ENCODE assay signal across 9 mouse cellular contexts in genomic region chr13:23556906-23557305, GRCm38 (mm10). TPM values are rescaled to one million over a fixed set of nuclear protein-coding genes. Genes with fewer than 3 reads are reported as not detected.
DNase-seq lines count a peak whose midpoint lies in the region; ATAC-seq and TF ChIP-seq lines count a peak whose summit lies in the region.
"Had no signal": no experiment of that assay in that cellular context is flagged by ENCODE, and none has a peak within 500 bp of the region (broad histone marks: within the 10 kb centered on the region; RNA-seq: fewer than 3 reads in every experiment).

No protein-coding gene starts in this region.

- no peaks in the 10 kb centered on the region for H3K9me3 ChIP-seq in heart, postnatal 0 days (replicated peaks; ENCODE audit: control insufficient read depth, low read length)
- H3K9me3 ChIP-seq in MEL (replicated peaks; ENCODE audit: insufficient read depth, low read length): no peaks in the 10 kb centered on the region
- H3K9me3 ChIP-seq in hindbrain, embryonic 12.5 days (replicated peaks): no peaks in the 10 kb centered on the region

- H3K27me3 ChIP-seq in heart, postnatal 0 days (ENCODE audit: control insufficient read depth, insufficient read depth, low read length): no peaks in the 10 kb centered on the region
- H3K27me3 ChIP-seq in MEL (ENCODE audit: control insufficient read depth in 1 of 2, insufficient read depth in 2 of 2, low read length in 2 of 2): no peaks in the 10 kb centered on the region
- no peaks in the 10 kb centered on the region for H3K27me3 ChIP-seq in hindbrain, embryonic 12.5 days

- TF ChIP-seq EP300 in heart, postnatal 0 days (IDR thresholded peaks at IDR 0.05; ENCODE audit: low read depth): no peak
- TF ChIP-seq EP300 in MEL (IDR thresholded peaks at IDR 0.05; ENCODE audit: low read depth in 1 of 2, low read length in 2 of 2): no peak

- no peak overlapping the region for H3K9ac ChIP-seq in heart, postnatal 0 days (replicated peaks; ENCODE audit: low read depth, low read length)
- H3K9ac ChIP-seq in MEL (ENCODE audit: control insufficient read depth, low read depth, low read length, poor library complexity, severe bottlenecking): peak overlapping the region; percentile 68
- no peak overlapping the region for H3K9ac ChIP-seq in hindbrain, embryonic 12.5 days

- no peak overlapping the region for H3K4me3 ChIP-seq in heart, postnatal 0 days (ENCODE audit: low read depth, low read length)
- H3K4me3 ChIP-seq in MEL (ENCODE audit: control insufficient read depth in 1 of 2, insufficient read depth in 1 of 2, low read depth in 2 of 2, low read length in 2 of 2) (peak overlapping the region; percentile 35 to 47), macrophage (ENCODE audit: inconsistent target) (peak overlapping the region; percentile 49; the same call in 1 of the 2 replicates)
- H3K4me3 ChIP-seq in hindbrain, embryonic 12.5 days: no peak overlapping the region

- H3K4me2 ChIP-seq in heart, postnatal 0 days (ENCODE audit: low read depth, low read length): no peak overlapping the region
- H3K4me2 ChIP-seq in hindbrain, embryonic 12.5 days (replicated peaks): peak overlapping the region; percentile 98

- no peak for TF ChIP-seq POLR2A in MEL (IDR thresholded peaks at IDR 0.05; ENCODE audit: control insufficient read depth in 1 of 2, insufficient read depth in 1 of 2, low read depth in 1 of 2, low read length in 2 of 2, poor library complexity in 1 of 2)

- TF ChIP-seq CTCF in heart, postnatal 0 days (IDR thresholded peaks at IDR 0.05; ENCODE audit: low read depth): no peak
- TF ChIP-seq CTCF in MEL (IDR thresholded peaks at IDR 0.05 in 2 of 3, conservative IDR thresholded peaks at IDR 0.05 in 1 of 3; ENCODE audit: control insufficient read depth in 1 of 3, insufficient read depth in 1 of 3, low read depth in 2 of 3, low read length in 3 of 3, poor library complexity in 1 of 3, severe bottlenecking in 1 of 3): no peak

- DNase-seq in heart, postnatal 0 days (ENCODE audit: low spot score): no peak
- no peak for DNase-seq in heart, postnatal 14 days
- DNase-seq in MEL (ENCODE audit: low read depth, low spot score): peak; percentile 60
- DNase-seq in gastrocnemius, postnatal 14 days: no peak
- no peak for DNase-seq in spleen, postnatal 14 days (ENCODE audit: low spot score in 2 of 2)
- no peak for DNase-seq in gastrocnemius, postnatal 10 days
- DNase-seq: gastrocnemius, postnatal 36 days had no signal

- H3K79me2 ChIP-seq in MEL (ENCODE audit: control insufficient read depth, insufficient read depth, low read length, poor library complexity) (peaks cover 3% of the 10 kb centered on the region; the same call in 1 of the 2 replicates), macrophage (ENCODE audit: inconsistent target) (no peaks in the 10 kb centered on the region)

- WGBS in heart, postnatal 0 days: 76% methylated on average over 3 of the region's 3 CpGs
- 75% methylated on average over 3 of the region's 3 CpGs for WGBS in hindbrain, embryonic 12.5 days
- WGBS in macrophage (ENCODE audit: missing documents): 71% methylated on average over 3 of the region's 3 CpGs

- H3K36me3 ChIP-seq in heart, postnatal 0 days (replicated peaks; ENCODE audit: control insufficient read depth, insufficient read depth, low read length): no peaks in the 10 kb centered on the region
- H3K36me3 ChIP-seq in MEL (ENCODE audit: control insufficient read depth in 1 of 2, insufficient read depth in 2 of 2, low read length in 2 of 2) (peaks cover 0 to 33% of the 10 kb centered on the region in 2 experiments; a peak in 2 of 4 replicates), macrophage (ENCODE audit: inconsistent target) (no peaks in the 10 kb centered on the region)
- H3K36me3 ChIP-seq in hindbrain, embryonic 12.5 days: no peaks in the 10 kb centered on the region

- intact Hi-C loops in heart, postnatal 14 days (cut with DNase I): no loop called here
- intact Hi-C loops in gastrocnemius, postnatal 14 days (cut with DNase I; ENCODE audit: low total_unique reads): no loop called here

- no peak for ATAC-seq in heart, postnatal 0 days (ENCODE audit: insufficient read depth, low read depth)
- no peak for ATAC-seq in hindbrain, embryonic 12.5 days (ENCODE audit: low FRiP score)

- H3K4me1 ChIP-seq in heart, postnatal 0 days (ENCODE audit: control insufficient read depth, insufficient read depth): 0 out of 2 replicates have a peak, but pooled peaks cover 5% of the 10 kb centered on the region
- peaks cover 0 to 7% of the 10 kb centered on the region in 2 experiments; a peak in 1 of 4 replicates for H3K4me1 ChIP-seq in MEL (ENCODE audit: control insufficient read depth in 1 of 2, insufficient read depth in 2 of 2, low read length in 2 of 2)
- peaks cover 11% of the 10 kb centered on the region for H3K4me1 ChIP-seq in hindbrain, embryonic 12.5 days

- H3K27ac ChIP-seq in heart, postnatal 0 days (ENCODE audit: low read depth): peak overlapping the region; percentile 57; the same call in 1 of the 2 replicates
- H3K27ac ChIP-seq in MEL (ENCODE audit: control insufficient read depth, low read depth, low read length): peak overlapping the region; percentile 78
- 0 out of 2 replicates have a peak overlapping the region, but pooled peaks have one; percentile 35 for H3K27ac ChIP-seq in hindbrain, embryonic 12.5 days
- H3K27ac ChIP-seq in macrophage: peak overlapping the region; percentile 85

- no peak for TF ChIP-seq RAD21 in MEL (IDR thresholded peaks at IDR 0.05; ENCODE audit: low read depth, low read length)

RNA-seq across cellular contexts. Expression of gene Hist1h1d, which starts 3.8 kb away (rescaled TPM):
- total RNA-seq in heart, postnatal 0 days (2014; rRNA removed; ENCODE audit: low replicate concordance): 61.7 and 66.1 TPM in 2 replicates
- polyA plus RNA-seq in heart, postnatal 0 days (2015; fragmentation: Nextera tagmentation; extraction: Ambion mirVana): 0.16 and 0.20 TPM in 2 replicates
- 10 to 100 TPM in 1 of 2 experiments, 1 to 10 TPM in 1; 5.2 to 11.7 TPM for total RNA-seq in heart, postnatal 14 days (2021)
- total RNA-seq in MEL (2012; rRNA removed): 115 and 134 TPM in 2 replicates
- polyA plus RNA-seq in MEL (2012; ENCODE audit: insufficient read depth in 1 of 2, insufficient read length in 2 of 2, low read depth in 1 of 2, low replicate concordance in 2 of 2, missing spikeins in 1 of 2) (under 1 TPM in 1 of 2 experiments, not detected in 1; 0.24 TPM), macrophage (2018) (0.05 to 0.10 TPM (median 0.10 TPM) in 3 replicates)
- polyA plus RNA-seq in hindbrain, embryonic 12.5 days (2016; fragmentation: Nextera tagmentation; extraction: Ambion mirVana): 0.23 and 0.39 TPM in 2 replicates
- total RNA-seq in macrophage (2018; cell fraction: chromatin; rRNA removed): 10 to 100 TPM in 1 of 26 experiments, 1 to 10 TPM in 11, under 1 TPM in 13, not detected in 1; 0.10 to 14.5 (median 0.93) TPM
- total RNA-seq in macrophage (2018; cell fraction: cytosol; rRNA removed): 1 to 10 TPM in 19 of 26 experiments, under 1 TPM in 7; 0.42 to 6.8 (median 1.8) TPM
- 10 to 100 TPM in 2 of 26 experiments, 1 to 10 TPM in 10, under 1 TPM in 14; 0.32 to 22.4 (median 0.86) TPM for total RNA-seq in macrophage (2018; cell fraction: nucleus; rRNA removed)
- total RNA-seq in gastrocnemius, postnatal 14 days (2021): 1 to 10 TPM; 8.2 to 9.3 TPM
- total RNA-seq in gastrocnemius, postnatal 10 days (2021): 10 to 100 TPM; 17.8 to 19.5 TPM

RNA-seq across cellular contexts. Expression of gene Hist1h3e, which starts 5.3 kb away (rescaled TPM):
- total RNA-seq in heart, postnatal 0 days (2014; rRNA removed; ENCODE audit: low replicate concordance): 625 and 977 TPM in 2 replicates
- 0.70 and 0.97 TPM in 2 replicates for polyA plus RNA-seq in heart, postnatal 0 days (2015; fragmentation: Nextera tagmentation; extraction: Ambion mirVana)
- total RNA-seq in heart, postnatal 14 days (2021): 10 to 100 TPM; 49.0 to 79.9 TPM
- 1,049 and 1,400 TPM in 2 replicates for total RNA-seq in MEL (2012; rRNA removed)
- polyA plus RNA-seq in MEL (2012; ENCODE audit: insufficient read depth in 1 of 2, insufficient read length in 2 of 2, low read depth in 1 of 2, low replicate concordance in 2 of 2, missing spikeins in 1 of 2) (1 to 10 TPM in 1 of 2 experiments, not detected in 1; 4.5 TPM), macrophage (2018) (0.26 TPM in 1 of 3 replicates, not detected in the others)
- polyA plus RNA-seq in hindbrain, embryonic 12.5 days (2016; fragmentation: Nextera tagmentation; extraction: Ambion mirVana): 4.4 and 5.6 TPM in 2 replicates
- 10 to 100 TPM in 3 of 26 experiments, 1 to 10 TPM in 18, not detected in 5; 1.2 to 43.9 (median 5.4) TPM for total RNA-seq in macrophage (2018; cell fraction: chromatin; rRNA removed)
- total RNA-seq in macrophage (2018; cell fraction: cytosol; rRNA removed): 10 to 100 TPM in 18 of 26 experiments, 1 to 10 TPM in 8; 1.9 to 45.8 (median 15.7) TPM
- 10 to 100 TPM in 6 of 26 experiments, 1 to 10 TPM in 19, not detected in 1; 1.2 to 29.8 (median 4.3) TPM for total RNA-seq in macrophage (2018; cell fraction: nucleus; rRNA removed)
- total RNA-seq in gastrocnemius, postnatal 14 days (2021): 10 to 100 TPM; 54.8 to 55.8 TPM
- 100 to 1,000 TPM; 121 to 135 TPM for total RNA-seq in gastrocnemius, postnatal 10 days (2021)

RNA-seq across cellular contexts. Expression of gene Hist1h4f, which starts 5.5 kb away (rescaled TPM):
- total RNA-seq in heart, postnatal 0 days (2014; rRNA removed; ENCODE audit: low replicate concordance): 2,919 and 3,073 TPM in 2 replicates
- 0.65 TPM in 1 of 2 replicates, not detected in the other for polyA plus RNA-seq in heart, postnatal 0 days (2015; fragmentation: Nextera tagmentation; extraction: Ambion mirVana)
- 100 to 1,000 TPM; 106 to 209 TPM for total RNA-seq in heart, postnatal 14 days (2021)
- 3,786 and 4,217 TPM in 2 replicates for total RNA-seq in MEL (2012; rRNA removed)
- 10 to 100 TPM in 1 of 2 experiments, not detected in 1; 14.4 TPM for polyA plus RNA-seq in MEL (2012; ENCODE audit: insufficient read depth in 1 of 2, insufficient read length in 2 of 2, low read depth in 1 of 2, low replicate concordance in 2 of 2, missing spikeins in 1 of 2)
- polyA plus RNA-seq in hindbrain, embryonic 12.5 days (2016; fragmentation: Nextera tagmentation; extraction: Ambion mirVana): 1.4 TPM in 1 of 2 replicates, not detected in the other
- 10 to 100 TPM in 10 of 26 experiments, 1 to 10 TPM in 6, not detected in 10; 3.8 to 50.3 (median 12.6) TPM for total RNA-seq in macrophage (2018; cell fraction: chromatin; rRNA removed)
- total RNA-seq in macrophage (2018; cell fraction: cytosol; rRNA removed): 100 to 1,000 TPM in 3 of 26 experiments, 10 to 100 TPM in 23; 10.3 to 134 (median 44.9) TPM
- 10 to 100 TPM in 12 of 26 experiments, 1 to 10 TPM in 12, not detected in 2; 2.3 to 63.3 (median 10.3) TPM for total RNA-seq in macrophage (2018; cell fraction: nucleus; rRNA removed)
- not detected in 3 replicates for polyA plus RNA-seq in macrophage (2018)
- 100 to 1,000 TPM; 118 to 120 TPM for total RNA-seq in gastrocnemius, postnatal 14 days (2021)
- 100 to 1,000 TPM; 285 to 328 TPM for total RNA-seq in gastrocnemius, postnatal 10 days (2021)

RNA-seq across cellular contexts. Expression of gene Hist1h3f, which starts 13.1 kb away (rescaled TPM):
- 441 and 779 TPM in 2 replicates for total RNA-seq in heart, postnatal 0 days (2014; rRNA removed; ENCODE audit: low replicate concordance)
- 0.29 and 0.45 TPM in 2 replicates for polyA plus RNA-seq in heart, postnatal 0 days (2015; fragmentation: Nextera tagmentation; extraction: Ambion mirVana)
- total RNA-seq in heart, postnatal 14 days (2021): 10 to 100 TPM; 21.6 to 40.3 TPM
- 541 and 709 TPM in 2 replicates for total RNA-seq in MEL (2012; rRNA removed)
- 1 to 10 TPM in 1 of 2 experiments, not detected in 1; 1.2 TPM for polyA plus RNA-seq in MEL (2012; ENCODE audit: insufficient read depth in 1 of 2, insufficient read length in 2 of 2, low read depth in 1 of 2, low replicate concordance in 2 of 2, missing spikeins in 1 of 2)
- 0.66 and 1.4 TPM in 2 replicates for polyA plus RNA-seq in hindbrain, embryonic 12.5 days (2016; fragmentation: Nextera tagmentation; extraction: Ambion mirVana)
- total RNA-seq in macrophage (2018; cell fraction: chromatin; rRNA removed): 1 to 10 TPM in 12 of 26 experiments, under 1 TPM in 3, not detected in 11; 0.66 to 8.1 (median 1.7) TPM
- 10 to 100 TPM in 8 of 26 experiments, 1 to 10 TPM in 17, under 1 TPM in 1; 0.94 to 20.0 (median 7.1) TPM for total RNA-seq in macrophage (2018; cell fraction: cytosol; rRNA removed)
- total RNA-seq in macrophage (2018; cell fraction: nucleus; rRNA removed): 1 to 10 TPM in 13 of 26 experiments, under 1 TPM in 7, not detected in 6; 0.48 to 6.5 (median 1.5) TPM
- polyA plus RNA-seq in macrophage (2018): not detected in 3 replicates
- total RNA-seq in gastrocnemius, postnatal 14 days (2021): 10 to 100 TPM; 24.2 to 25.2 TPM
- 10 to 100 TPM; 53.8 to 66.7 TPM for total RNA-seq in gastrocnemius, postnatal 10 days (2021)

RNA-seq across cellular contexts. Expression of gene Hist1h2bh, which starts 13.7 kb away (rescaled TPM):
- total RNA-seq in heart, postnatal 0 days (2014; rRNA removed; ENCODE audit: low replicate concordance): 82.5 and 133 TPM in 2 replicates
- polyA plus RNA-seq in heart, postnatal 0 days (2015; fragmentation: Nextera tagmentation; extraction: Ambion mirVana): 0.25 and 0.31 TPM in 2 replicates
- total RNA-seq in heart, postnatal 14 days (2021): 1 to 10 TPM; 3.7 to 7.4 TPM
- 275 and 350 TPM in 2 replicates for total RNA-seq in MEL (2012; rRNA removed)
- polyA plus RNA-seq in MEL (2012; ENCODE audit: insufficient read depth in 1 of 2, insufficient read length in 2 of 2, low read depth in 1 of 2, low replicate concordance in 2 of 2, missing spikeins in 1 of 2): under 1 TPM in 1 of 2 experiments, not detected in 1; 0.70 TPM
- polyA plus RNA-seq in hindbrain, embryonic 12.5 days (2016; fragmentation: Nextera tagmentation; extraction: Ambion mirVana): 0.37 and 0.57 TPM in 2 replicates
- total RNA-seq in macrophage (2018; cell fraction: chromatin; rRNA removed): 1 to 10 TPM in 1 of 26 experiments, under 1 TPM in 7, not detected in 18; 0.51 to 1.7 (median 0.67) TPM
- total RNA-seq in macrophage (2018; cell fraction: cytosol; rRNA removed): 1 to 10 TPM in 22 of 26 experiments, under 1 TPM in 4; 0.50 to 6.2 (median 1.7) TPM
- total RNA-seq in macrophage (2018; cell fraction: nucleus; rRNA removed): 1 to 10 TPM in 3 of 26 experiments, under 1 TPM in 10, not detected in 13; 0.24 to 2.9 (median 0.72) TPM
- 0.09 to 0.34 TPM (median 0.15 TPM) in 3 replicates for polyA plus RNA-seq in macrophage (2018)
- total RNA-seq in gastrocnemius, postnatal 14 days (2021): 1 to 10 TPM; 5.5 to 5.7 TPM
- 10 to 100 TPM; 11.8 to 13.3 TPM for total RNA-seq in gastrocnemius, postnatal 10 days (2021)

Comparison
In these comparisons a context has a peak if more than half of its experiments do, and no peak if none do; other contexts are left out.
1. H3K27ac ChIP-seq: peak in every context shown above with its lines; median percentile 85 in macrophage; 78 in MEL; 57 in heart, postnatal 0 days; 35 in hindbrain, embryonic 12.5 days.
2. H3K4me3 ChIP-seq: peak in MEL (2 of 2) and macrophage (single experiment); none in heart, postnatal 0 days (single experiment) and hindbrain, embryonic 12.5 days (single experiment).